Mouse (Mus musculus): ENCODE measurements around the gene Stxbp4. TPM values are rescaled to one million over a fixed set of nuclear protein-coding genes. Genes with fewer than 3 reads are reported as not detected.

Stxbp4 gene
- polyA plus RNA-seq, 1 experiment from 2014 or later, result 1.9 TPM

- Histone ChIP-seq H3K4me2 (ENCODE audit: low read depth, low read length) (no peak overlapping the region), H3K27ac (ENCODE audit: low read depth) (no peak overlapping the region), H3K9ac (replicated peaks) (no peak overlapping the region), H3K27me3 (ENCODE audit: insufficient read depth, low read length) (no peaks in the 10 kb centered on the region), H3K4me3 (ENCODE audit: low read depth, low read length) (no peak overlapping the region), H3K9me3 (ENCODE audit: low read length) (no peaks in the 10 kb centered on the region), H3K4me1 (ENCODE audit: insufficient read depth) (no peaks in the 10 kb centered on the region), H3K36me3 (replicated peaks; ENCODE audit: insufficient read depth, low read length) (no peaks in the 10 kb centered on the region)
- WGBS (ENCODE audit: insufficient replicate concordance), result 56% methylated on average over 2 of the region's 2 CpGs
- DNase-seq (no peak), ATAC-seq (no peak)
- TF ChIP-seq EP300 (IDR thresholded peaks at IDR 0.05; ENCODE audit: low read depth) (no peak), CTCF (IDR thresholded peaks at IDR 0.05; ENCODE audit: low read depth) (no peak)
Measured at GRCm38 (mm10) chr11:90585754-90586153, 52.1 kb downstream of the Stxbp4 start.

DNA sequence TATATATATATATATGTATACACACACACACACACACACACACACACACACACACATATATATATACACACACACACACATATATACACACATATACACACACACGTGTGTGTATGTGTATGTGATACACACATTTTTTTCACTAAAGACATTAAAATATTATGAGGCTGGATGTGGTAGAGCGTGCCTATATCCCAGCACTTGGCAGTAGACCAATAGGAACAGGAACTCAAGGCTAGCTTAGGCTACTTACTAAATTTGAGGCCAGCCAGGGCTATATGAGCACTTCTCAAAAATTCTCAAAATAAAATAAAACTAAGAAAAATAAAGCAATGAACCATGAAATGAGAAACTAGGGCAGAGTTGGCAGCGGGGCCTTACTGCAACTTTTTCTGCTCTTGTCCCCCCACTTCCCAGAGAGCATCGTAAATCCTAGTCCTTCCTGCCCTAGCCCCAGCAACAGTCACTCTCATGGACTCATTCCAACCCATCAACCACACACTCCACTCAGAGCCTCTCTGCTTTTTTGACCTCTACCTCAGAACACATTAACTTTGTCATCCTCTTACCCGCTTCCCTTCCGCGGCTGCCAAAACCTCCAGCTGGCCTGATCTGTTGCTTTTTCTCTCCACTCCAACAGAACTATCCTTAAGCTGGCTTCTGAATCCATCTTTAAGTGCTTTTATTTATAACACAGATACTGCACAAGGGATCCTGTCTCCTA lies 60.7 kb downstream of the Stxbp4 start:
- H3K36me3 ChIP-seq (replicated peaks; ENCODE audit: insufficient read depth, low read length), result peaks cover 3% of the 10 kb centered on the region; the same call in 1 of the 2 replicates
- ATAC-seq (no peak), DNase-seq (no peak)
- H3K4me3 ChIP-seq (ENCODE audit: low read depth, low read length), result no peak overlapping the region
- no peak overlapping the region for H3K4me2 ChIP-seq (ENCODE audit: low read depth, low read length)
- no peaks in the 10 kb centered on the region for H3K4me1 ChIP-seq (ENCODE audit: insufficient read depth)
- no peaks in the 10 kb centered on the region for H3K9me3 ChIP-seq (ENCODE audit: low read length)
- H3K27ac ChIP-seq (ENCODE audit: low read depth), result no peak overlapping the region
- TF ChIP-seq CTCF (IDR thresholded peaks at IDR 0.05; ENCODE audit: low read depth) (no peak), EP300 (IDR thresholded peaks at IDR 0.05; ENCODE audit: low read depth) (no peak)
- no peak overlapping the region for H3K9ac ChIP-seq (replicated peaks)
- no peaks in the 10 kb centered on the region for H3K27me3 ChIP-seq (ENCODE audit: insufficient read depth, low read length)
- WGBS (ENCODE audit: insufficient replicate concordance), result 74% methylated on average over 7 of the region's 7 CpGs

- H3K4me3 ChIP-seq (ENCODE audit: low read depth, low read length), result no peak overlapping the region
- ATAC-seq, result no peak
- H3K9ac ChIP-seq (replicated peaks), result no peak overlapping the region
- no peaks in the 10 kb centered on the region for H3K27me3 ChIP-seq (ENCODE audit: insufficient read depth, low read length)
- 73% methylated on average over 8 of the region's 8 CpGs for WGBS (ENCODE audit: insufficient replicate concordance)
- H3K27ac ChIP-seq (ENCODE audit: low read depth), result no peak overlapping the region
- peaks cover 3% of the 10 kb centered on the region; the same call in 1 of the 2 replicates for H3K36me3 ChIP-seq (replicated peaks; ENCODE audit: insufficient read depth, low read length)
- TF ChIP-seq CTCF (IDR thresholded peaks at IDR 0.05; ENCODE audit: low read depth) (no peak), EP300 (IDR thresholded peaks at IDR 0.05; ENCODE audit: low read depth) (no peak)
- H3K4me2 ChIP-seq (ENCODE audit: low read depth, low read length), result no peak overlapping the region
- no peaks in the 10 kb centered on the region for H3K4me1 ChIP-seq (ENCODE audit: insufficient read depth)
- H3K9me3 ChIP-seq (ENCODE audit: low read length), result no peaks in the 10 kb centered on the region
- DNase-seq, result no peak
Measured at GRCm38 (mm10) chr11:90576282-90576972, 61.5 kb downstream of the Stxbp4 start.

DNA sequence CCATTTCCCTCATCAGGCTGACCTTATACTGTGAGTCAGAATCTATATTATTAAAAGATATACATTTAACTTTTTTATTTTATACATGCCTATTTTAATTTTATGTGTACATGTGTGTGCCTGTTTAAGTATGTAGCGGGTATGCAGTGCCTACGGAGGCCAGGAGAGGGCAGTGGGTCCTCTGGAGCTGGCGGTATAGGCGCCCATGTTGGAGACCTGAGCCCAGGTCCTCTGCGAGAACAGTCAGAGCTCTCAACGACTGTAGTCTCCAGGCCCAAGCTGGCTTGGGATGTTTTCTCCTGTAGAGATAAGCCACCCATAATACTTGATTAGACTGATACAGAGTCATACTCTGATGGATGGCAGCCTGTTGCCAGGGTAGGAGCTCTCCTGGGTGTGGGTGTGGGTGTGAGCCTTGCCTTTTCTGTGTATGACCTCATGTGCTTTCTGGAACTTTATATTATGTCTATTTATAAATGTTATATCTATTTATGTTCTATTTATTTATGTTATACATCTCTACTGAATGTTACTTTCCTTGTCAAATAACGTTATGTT lies 62.3 kb downstream of the Stxbp4 start:
- TF ChIP-seq EP300 (IDR thresholded peaks at IDR 0.05; ENCODE audit: low read depth) (no peak), CTCF (IDR thresholded peaks at IDR 0.05; ENCODE audit: low read depth) (0 out of 2 replicates have a peak, but pooled peaks have one; percentile 14)
- no peak overlapping the region for H3K4me3 ChIP-seq (ENCODE audit: low read depth, low read length)

GRCm38 (mm10) chr11:90570646-90571259 lies 67.1 kb downstream of the Stxbp4 start:
- H3K4me3 ChIP-seq (ENCODE audit: low read depth, low read length), result no peak overlapping the region
- H3K4me1 ChIP-seq (ENCODE audit: insufficient read depth), result no peaks in the 10 kb centered on the region
- H3K36me3 ChIP-seq (replicated peaks; ENCODE audit: insufficient read depth, low read length), result peaks cover 3% of the 10 kb centered on the region; the same call in 1 of the 2 replicates
- ATAC-seq (no peak), DNase-seq (no peak)
- no peak overlapping the region for H3K4me2 ChIP-seq (ENCODE audit: low read depth, low read length)
- WGBS (ENCODE audit: insufficient replicate concordance), result 72% methylated on average over 2 of the region's 2 CpGs
- no peak overlapping the region for H3K9ac ChIP-seq (replicated peaks)
- H3K9me3 ChIP-seq (ENCODE audit: low read length), result no peaks in the 10 kb centered on the region
- H3K27ac ChIP-seq (ENCODE audit: low read depth), result no peak overlapping the region
- H3K27me3 ChIP-seq (ENCODE audit: insufficient read depth, low read length), result no peaks in the 10 kb centered on the region
- TF ChIP-seq CTCF (IDR thresholded peaks at IDR 0.05; ENCODE audit: low read depth) (no peak), EP300 (IDR thresholded peaks at IDR 0.05; ENCODE audit: low read depth) (no peak)

More for the DNA sequence above, 62.3 kb downstream of the Stxbp4 start:
- DNase-seq (no peak), ATAC-seq (no peak)
- Histone ChIP-seq H3K9me3 (ENCODE audit: low read length) (no peaks in the 10 kb centered on the region), H3K27ac (ENCODE audit: low read depth) (no peak overlapping the region), H3K9ac (replicated peaks) (no peak overlapping the region), H3K4me2 (ENCODE audit: low read depth, low read length) (no peak overlapping the region), H3K36me3 (replicated peaks; ENCODE audit: insufficient read depth, low read length) (peaks cover 3% of the 10 kb centered on the region; the same call in 1 of the 2 replicates), H3K4me1 (ENCODE audit: insufficient read depth) (no peaks in the 10 kb centered on the region), H3K27me3 (ENCODE audit: insufficient read depth, low read length) (no peaks in the 10 kb centered on the region)
- 96% methylated on average over 7 of the region's 7 CpGs for WGBS (ENCODE audit: insufficient replicate concordance)

All from liver, postnatal 0 days (tissue).